Mouse (Mus musculus) liver, adult 2 months (tissue): ENCODE measurements around the gene Mcm2.

ENCODE experiments used
- CTCF ChIP-seq: fragments of 200-500 bp; IDR thresholded peaks from 2 replicates; pipeline ENCODE4 v1.5.1; 2011; ENCODE audit warnings: low read depth, low read length, control low read depth
- POLR2A ChIP-seq: fragments of 200-500 bp; IDR thresholded peaks from 2 replicates; pipeline ENCODE4 v1.6.1; 2011; ENCODE audit warnings: low read length, control low read depth; ENCODE audit not compliant: insufficient read depth; ENCODE audit errors: extremely low read depth

DNA sequence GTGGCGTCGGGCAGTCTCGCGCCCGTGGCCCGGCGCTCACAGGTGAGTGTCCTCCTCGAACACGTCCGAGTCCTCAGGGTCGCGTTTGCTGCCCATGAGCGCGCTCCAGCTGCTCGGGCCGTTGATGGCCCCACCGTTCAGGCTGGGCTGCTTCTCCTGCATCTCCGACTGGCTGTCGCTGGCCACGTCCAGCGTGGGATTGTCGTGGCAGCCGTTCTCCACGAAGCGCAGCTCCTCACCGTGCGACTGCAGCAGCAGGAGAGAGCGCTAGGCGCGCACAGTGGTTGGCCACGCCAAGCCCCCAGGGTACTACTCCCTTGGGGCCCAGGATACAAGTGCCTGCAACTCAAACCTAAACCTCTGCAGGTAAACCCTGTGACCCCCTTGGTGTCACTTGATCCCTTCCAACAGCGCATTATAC is 55.8 kb downstream of the Mcm2 start:
- TF ChIP-seq CTCF (no peak), POLR2A (no peak)
